Mouse (Mus musculus): Measurements from ENCODE around the gene Bend5. TPM values are rescaled to one million over a fixed set of nuclear protein-coding genes. Genes with fewer than 3 reads are reported as not detected.

The Bend5 gene
- polyA plus RNA-seq (2016; fragmentation: Nextera tagmentation; extraction: Ambion mirVana), result 19.0 and 20.6 TPM in 2 replicates

DNA sequence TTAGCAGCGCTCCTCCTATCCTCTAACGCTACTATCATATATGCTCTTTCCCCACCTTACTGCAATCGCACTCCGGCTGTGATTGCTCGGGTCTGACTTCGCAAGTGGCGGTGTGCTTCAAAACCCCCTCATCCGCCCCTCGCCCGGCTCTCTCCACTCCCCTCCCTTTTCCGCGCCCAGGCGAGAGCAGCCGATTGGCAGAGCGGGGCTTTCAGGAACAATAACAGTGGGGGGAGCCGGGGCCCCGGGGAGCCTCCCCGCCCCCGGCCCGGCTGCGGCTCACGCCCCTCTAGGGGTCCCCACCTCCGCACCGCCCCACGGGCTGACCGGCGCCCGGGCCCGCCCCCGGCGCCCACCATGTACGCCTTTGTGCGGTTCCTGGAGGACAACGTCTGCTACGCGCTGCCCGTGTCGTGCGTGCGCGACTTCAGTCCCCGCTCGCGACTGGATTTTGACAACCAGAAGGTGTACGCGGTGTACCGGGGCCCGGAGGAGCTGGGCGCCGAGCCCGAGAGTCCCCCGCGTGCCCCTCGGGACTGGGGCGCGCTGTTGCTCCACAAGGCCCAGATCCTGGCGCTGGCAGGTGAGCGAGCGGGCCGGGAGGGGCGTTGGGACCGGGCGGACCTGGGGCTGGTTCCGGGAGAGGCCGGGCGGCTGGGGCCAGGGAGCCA, at the start of gene Bend5:
TSS of gene Bend5 (plus strand) at position 189 of the 671 bp plus-strand sequence.
- peak within 1 kb of the TSS; percentile 80 for H3K4me3 ChIP-seq
- H3K9me3 ChIP-seq (replicated peaks), result no peaks in the 10 kb centered on the region
- H3K27ac ChIP-seq (ENCODE audit: poor library complexity, severe bottlenecking), result peak within 1 kb of the TSS; percentile 50
- 1% methylated on average over 65 of the region's 66 CpGs for WGBS
- peak; percentile 97 for ATAC-seq (ENCODE audit: insufficient number of reproducible peaks, low FRiP score)
- H3K4me1 ChIP-seq (replicated peaks), result peaks cover 10% of the 10 kb centered on the region
- H3K27me3 ChIP-seq (replicated peaks), result 0 out of 2 replicates have a peak, but pooled peaks cover 3% of the 10 kb centered on the region
- peaks cover 15% of the 10 kb centered on the region for H3K36me3 ChIP-seq
- peak within 1 kb of the TSS; percentile 86 for H3K9ac ChIP-seq
- peak within 1 kb of the TSS; percentile 83 for H3K4me2 ChIP-seq

- ATAC-seq (ENCODE audit: insufficient number of reproducible peaks, low FRiP score), result no peak
- H3K9ac ChIP-seq, result no peak overlapping the region
- 66% methylated on average over 2 of the region's 2 CpGs for WGBS
Measured at GRCm38 (mm10) chr4:111367771-111368170, 47.0 kb upstream of the Bend5 start.

DNA sequence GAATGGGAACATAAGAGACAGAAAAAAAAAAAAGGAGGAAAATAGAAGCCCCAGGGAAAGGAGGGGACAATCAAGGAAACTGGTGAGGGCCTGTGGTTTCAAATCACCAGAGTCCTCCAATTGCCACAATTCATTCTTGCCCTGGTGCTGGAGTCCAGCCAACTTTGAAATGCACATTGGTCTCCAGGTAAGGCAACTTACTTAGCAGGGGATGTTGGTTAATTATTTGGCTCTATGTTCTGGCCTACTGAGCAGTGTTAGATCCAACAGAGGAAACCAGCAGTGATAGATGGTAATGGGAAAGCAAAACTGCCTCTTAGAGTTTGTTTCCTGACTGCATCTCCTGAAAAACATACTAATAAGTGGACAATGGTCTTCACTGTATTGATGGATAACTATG, 37.6 kb upstream of the Bend5 start:
- no peak for ATAC-seq (ENCODE audit: insufficient number of reproducible peaks, low FRiP score)

More at GRCm38 (mm10) chr4:111367771-111368170, 47.0 kb upstream of the Bend5 start:
- no peaks in the 10 kb centered on the region for H3K4me1 ChIP-seq (replicated peaks)
- no peak overlapping the region for H3K4me2 ChIP-seq
- H3K4me3 ChIP-seq, result no peak overlapping the region
- H3K27ac ChIP-seq (ENCODE audit: poor library complexity, severe bottlenecking), result no peak overlapping the region
- H3K9me3 ChIP-seq (replicated peaks), result no peaks in the 10 kb centered on the region
- H3K36me3 ChIP-seq, result no peaks in the 10 kb centered on the region
- no peaks in the 10 kb centered on the region for H3K27me3 ChIP-seq (replicated peaks)

GRCm38 (mm10) chr4:111378071-111378470, 36.7 kb upstream of the Bend5 start:
- no peak overlapping the region for H3K4me3 ChIP-seq

More for the DNA sequence above, 37.6 kb upstream of the Bend5 start:
- Histone ChIP-seq H3K27me3 (replicated peaks) (no peaks in the 10 kb centered on the region), H3K27ac (ENCODE audit: poor library complexity, severe bottlenecking) (no peak overlapping the region), H3K9me3 (replicated peaks) (0 out of 2 replicates have a peak, but pooled peaks cover 2% of the 10 kb centered on the region), H3K9ac (no peak overlapping the region), H3K4me3 (no peak overlapping the region), H3K4me2 (no peak overlapping the region), H3K36me3 (no peaks in the 10 kb centered on the region), H3K4me1 (replicated peaks) (no peaks in the 10 kb centered on the region)

DNA sequence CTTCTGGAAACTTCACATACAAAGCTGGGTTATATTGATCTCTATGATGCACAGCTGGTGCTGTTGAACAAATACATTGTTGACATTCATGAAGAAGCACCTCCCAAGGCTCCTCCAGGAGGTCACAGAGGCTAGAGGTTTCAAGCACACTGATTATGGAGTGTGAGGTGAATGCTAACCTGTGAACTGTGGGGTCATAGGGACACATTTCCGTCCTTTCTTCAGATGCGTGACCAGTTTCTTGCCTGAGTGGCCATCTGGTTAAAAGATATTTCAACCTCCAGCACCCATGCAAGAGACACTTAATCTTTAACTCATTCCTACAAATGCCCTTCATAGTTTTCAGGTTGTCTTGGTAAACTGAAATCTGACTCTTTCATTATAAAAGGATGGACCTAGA, 31.7 kb upstream of the Bend5 start:
- Histone ChIP-seq H3K36me3 (no peaks in the 10 kb centered on the region), H3K4me2 (no peak overlapping the region), H3K27me3 (replicated peaks) (no peaks in the 10 kb centered on the region), H3K4me3 (no peak overlapping the region), H3K9me3 (replicated peaks) (0 out of 2 replicates have a peak, but pooled peaks cover 2% of the 10 kb centered on the region), H3K27ac (ENCODE audit: poor library complexity, severe bottlenecking) (no peak overlapping the region), H3K4me1 (replicated peaks) (no peaks in the 10 kb centered on the region), H3K9ac (no peak overlapping the region)
- WGBS, result 73% methylated on average over 2 of the region's 2 CpGs
- no peak for ATAC-seq (ENCODE audit: insufficient number of reproducible peaks, low FRiP score)

More at GRCm38 (mm10) chr4:111378071-111378470, 36.7 kb upstream of the Bend5 start:
- WGBS, result 95% methylated on average over 3 of the region's 3 CpGs
- ATAC-seq (ENCODE audit: insufficient number of reproducible peaks, low FRiP score), result no peak
- Histone ChIP-seq H3K9ac (no peak overlapping the region), H3K36me3 (no peaks in the 10 kb centered on the region), H3K4me2 (no peak overlapping the region), H3K9me3 (replicated peaks) (0 out of 2 replicates have a peak, but pooled peaks cover 2% of the 10 kb centered on the region), H3K4me1 (replicated peaks) (no peaks in the 10 kb centered on the region), H3K27me3 (replicated peaks) (no peaks in the 10 kb centered on the region), H3K27ac (ENCODE audit: poor library complexity, severe bottlenecking) (no peak overlapping the region)

DNA sequence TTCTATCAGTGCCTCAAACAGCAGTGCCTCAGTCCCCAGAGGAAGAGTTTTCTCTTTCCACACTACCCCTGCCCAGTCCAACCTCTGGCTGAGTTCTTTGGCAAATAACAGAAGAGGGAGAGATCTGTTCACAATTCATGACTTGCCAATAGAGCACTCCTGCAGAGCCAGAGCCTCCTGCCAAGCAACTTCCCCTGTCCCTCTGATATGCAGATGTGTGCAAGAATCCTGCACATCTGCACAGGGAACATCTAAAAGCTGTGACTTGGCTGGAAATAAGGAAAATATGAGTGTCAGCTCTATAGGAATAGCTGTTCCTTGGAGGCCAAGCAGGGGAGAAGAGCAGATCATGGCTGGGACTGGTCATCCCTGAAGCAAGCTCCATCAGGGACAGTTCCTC, 24.1 kb upstream of the Bend5 start:
- Histone ChIP-seq H3K4me1 (replicated peaks) (0 out of 2 replicates have a peak, but pooled peaks cover 4% of the 10 kb centered on the region), H3K27ac (ENCODE audit: poor library complexity, severe bottlenecking) (no peak overlapping the region), H3K4me3 (no peak overlapping the region), H3K4me2 (no peak overlapping the region), H3K9ac (no peak overlapping the region), H3K9me3 (replicated peaks) (no peaks in the 10 kb centered on the region), H3K27me3 (replicated peaks) (no peaks in the 10 kb centered on the region), H3K36me3 (no peaks in the 10 kb centered on the region)
- no peak for ATAC-seq (ENCODE audit: insufficient number of reproducible peaks, low FRiP score)

- H3K27ac ChIP-seq (ENCODE audit: poor library complexity, severe bottlenecking), result no peak overlapping the region
- H3K9ac ChIP-seq, result no peak overlapping the region
- H3K4me3 ChIP-seq, result no peak overlapping the region
- H3K4me2 ChIP-seq, result no peak overlapping the region
- no peak for ATAC-seq (ENCODE audit: insufficient number of reproducible peaks, low FRiP score)
- no peaks in the 10 kb centered on the region for H3K4me1 ChIP-seq (replicated peaks)
- no peaks in the 10 kb centered on the region for H3K27me3 ChIP-seq (replicated peaks)
- H3K9me3 ChIP-seq (replicated peaks), result no peaks in the 10 kb centered on the region
- H3K36me3 ChIP-seq, result no peaks in the 10 kb centered on the region
Measured at GRCm38 (mm10) chr4:111399784-111400183, 15.0 kb upstream of the Bend5 start.

DNA sequence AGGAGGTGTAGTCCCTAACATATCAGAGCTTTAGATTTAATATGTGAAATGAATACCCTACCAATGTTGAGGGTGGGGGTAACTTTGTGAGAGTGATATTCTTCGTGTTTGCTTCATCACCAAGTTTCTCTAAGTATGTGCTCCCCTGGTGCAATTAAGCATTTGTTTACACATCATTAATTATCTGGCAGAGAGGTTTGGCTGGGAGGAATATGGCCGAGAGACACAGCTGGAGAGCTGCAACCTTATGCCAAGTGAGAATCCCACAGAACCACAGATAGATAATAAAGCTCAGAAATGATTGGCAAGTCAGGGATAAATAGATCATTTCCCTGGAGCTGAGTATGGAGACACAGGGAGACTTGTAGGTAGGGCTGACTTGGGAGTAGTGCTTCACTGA, 14.1 kb upstream of the Bend5 start:
- H3K4me1 ChIP-seq (replicated peaks), result no peaks in the 10 kb centered on the region
- no peaks in the 10 kb centered on the region for H3K27me3 ChIP-seq (replicated peaks)
- H3K4me3 ChIP-seq, result no peak overlapping the region
- H3K9ac ChIP-seq, result no peak overlapping the region
- no peak overlapping the region for H3K4me2 ChIP-seq
- 49% methylated on average over 2 of the region's 2 CpGs for WGBS
- H3K9me3 ChIP-seq (replicated peaks), result no peaks in the 10 kb centered on the region
- no peaks in the 10 kb centered on the region for H3K36me3 ChIP-seq
- no peak overlapping the region for H3K27ac ChIP-seq (ENCODE audit: poor library complexity, severe bottlenecking)
- no peak for ATAC-seq (ENCODE audit: insufficient number of reproducible peaks, low FRiP score)

GRCm38 (mm10) chr4:111403243-111403642, 11.6 kb upstream of the Bend5 start:
- 53% methylated on average over 1 of the region's 1 CpGs for WGBS
- H3K9me3 ChIP-seq (replicated peaks), result no peaks in the 10 kb centered on the region
- ATAC-seq (ENCODE audit: insufficient number of reproducible peaks, low FRiP score), result no peak

GRCm38 (mm10) chr4:111410731-111411130, 4.1 kb upstream of the Bend5 start:
- no peak overlapping the region for H3K4me3 ChIP-seq
- peaks cover 2% of the 10 kb centered on the region for H3K4me1 ChIP-seq (replicated peaks)
- H3K9me3 ChIP-seq (replicated peaks), result no peaks in the 10 kb centered on the region
- H3K27me3 ChIP-seq (replicated peaks), result 0 out of 2 replicates have a peak, but pooled peaks cover 3% of the 10 kb centered on the region
- no peak overlapping the region for H3K4me2 ChIP-seq
- no peak for ATAC-seq (ENCODE audit: insufficient number of reproducible peaks, low FRiP score)
- 84% methylated on average over 4 of the region's 4 CpGs for WGBS
- no peak overlapping the region for H3K9ac ChIP-seq
- no peaks in the 10 kb centered on the region for H3K36me3 ChIP-seq
- H3K27ac ChIP-seq (ENCODE audit: poor library complexity, severe bottlenecking), result no peak overlapping the region

More at GRCm38 (mm10) chr4:111403243-111403642, 11.6 kb upstream of the Bend5 start:
- Histone ChIP-seq H3K4me2 (no peak overlapping the region), H3K4me3 (no peak overlapping the region), H3K4me1 (replicated peaks) (no peaks in the 10 kb centered on the region), H3K27me3 (replicated peaks) (no peaks in the 10 kb centered on the region), H3K36me3 (no peaks in the 10 kb centered on the region), H3K27ac (ENCODE audit: poor library complexity, severe bottlenecking) (no peak overlapping the region), H3K9ac (no peak overlapping the region)

DNA sequence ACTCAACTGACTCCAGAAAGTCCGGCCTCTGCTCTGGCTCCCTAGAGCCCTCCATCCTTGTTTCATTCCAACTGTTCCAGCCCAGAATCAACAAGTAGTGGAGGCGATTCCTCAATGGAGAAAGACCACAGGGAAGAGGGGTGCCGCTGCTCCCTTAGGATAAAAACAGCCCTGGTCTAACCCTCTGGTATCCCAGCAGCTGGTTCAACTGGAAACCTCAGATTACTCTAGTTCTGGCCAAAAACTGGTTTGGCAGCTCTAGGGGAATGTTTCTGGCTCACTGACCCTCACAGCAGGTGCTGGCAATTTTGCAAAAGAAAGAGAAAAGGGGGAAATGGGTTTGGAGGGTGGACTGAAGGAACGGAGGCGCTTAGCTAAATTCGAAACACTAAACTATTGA, 407 bp upstream of the Bend5 start:
- under 1% methylated on average over 6 of the region's 6 CpGs for WGBS
- Histone ChIP-seq H3K4me2 (peak overlapping the region; percentile 83), H3K4me1 (replicated peaks) (peaks cover 10% of the 10 kb centered on the region), H3K36me3 (peaks cover 11% of the 10 kb centered on the region), H3K9me3 (replicated peaks) (no peaks in the 10 kb centered on the region), H3K4me3 (peak overlapping the region; percentile 80), H3K27ac (ENCODE audit: poor library complexity, severe bottlenecking) (no peak overlapping the region), H3K27me3 (replicated peaks) (0 out of 2 replicates have a peak, but pooled peaks cover 3% of the 10 kb centered on the region), H3K9ac (peak overlapping the region; percentile 86)
- ATAC-seq (ENCODE audit: insufficient number of reproducible peaks, low FRiP score), result no peak

Data from heart, embryonic 12.5 days (tissue).